Mouse (Mus musculus) intestine, postnatal 0 days (tissue): ENCODE results near the gene Mllt11. TPM values are rescaled to one million over a fixed set of nuclear protein-coding genes. Genes with fewer than 3 reads are reported as not detected.

ENCODE experiments used
- ATAC-seq: fragments of 200-750 bp; cut with Nextera tagmentation; 2 replicates; pipeline ENCODE4 v1.8.0; 2017; ENCODE audit warnings: mild to moderate bottlenecking, moderate TSS enrichment, moderate library complexity
- H3K27ac ChIP-seq: fragments of 300-500 bp; sonication (generic); 2 replicates; pipeline ENCODE4 v1.5.1; 2014; ENCODE audit warnings: mild to moderate bottlenecking, low read depth, low read length, moderate library complexity
- H3K27me3 ChIP-seq: fragments of 300-500 bp; sonication (generic); replicated peaks from 2 replicates; pipeline ENCODE4 v1.6.1; 2014; ENCODE audit warnings: low read length, mixed read lengths; ENCODE audit not compliant: control insufficient read depth, insufficient read depth
- H3K36me3 ChIP-seq: fragments of 300-500 bp; sonication (generic); 2 replicates; pipeline ENCODE4 v1.6.1; 2014; ENCODE audit warnings: mild to moderate bottlenecking, moderate library complexity; ENCODE audit not compliant: control insufficient read depth, insufficient read depth
- H3K4me1 ChIP-seq: fragments of 300-500 bp; sonication (generic); replicated peaks from 2 replicates; pipeline ENCODE4 v1.6.1; 2014; ENCODE audit warnings: antibody characterized with exemption, low read length, mixed read lengths; ENCODE audit not compliant: control insufficient read depth, insufficient read depth
- H3K4me2 ChIP-seq: fragments of 300-500 bp; sonication (generic); replicated peaks from 2 replicates; pipeline ENCODE4 v1.6.1; 2014; ENCODE audit warnings: low read depth, mild to moderate bottlenecking, moderate library complexity
- H3K4me3 ChIP-seq: fragments of 300-500 bp; sonication (generic); 2 replicates; pipeline ENCODE4 v1.5.1; 2014; ENCODE audit warnings: low read depth, low read length
- H3K9ac ChIP-seq: fragments of 300-500 bp; sonication (generic); 2 replicates; pipeline ENCODE4 v1.6.1; 2014; ENCODE audit warnings: mild to moderate bottlenecking, low read depth, low read length
- H3K9me3 ChIP-seq: fragments of 300-500 bp; sonication (generic); 2 replicates; pipeline ENCODE4 v1.6.1; 2016; ENCODE audit warnings: mixed run types; ENCODE audit not compliant: control insufficient read depth
- CTCF ChIP-seq: sonication (generic); IDR thresholded peaks from 2 replicates; pipeline ENCODE4 v1.5.1; 2016; ENCODE audit warnings: low read depth, mild to moderate bottlenecking, control low read depth, antibody characterized with exemption, moderate library complexity
- WGBS: fragments of 180-500 bp; shearing (Covaris S2); extraction: QIAGEN DNeasy Blood & Tissue Kit; methylation state at CpG from one replicate; pipeline ENCODE4 v1.1.7; 2014; 5-methylcytosine and 5-hydroxymethylcytosine counted together
- polyA plus RNA-seq: library from polyadenylated mRNA; unstranded; fragments of >200 nt; fragmentation: Nextera tagmentation; extraction: Ambion mirVana; gene quantifications from 2 replicates; pipeline ENCODE4 v1.2.1, GENCODE M21; 2015

Gene Mllt11
- polyA plus RNA-seq, 1 experiment from 2014 or later = 10.1 TPM

GRCm38 (mm10) chr3:95178948-95179347, 53.0 kb downstream of the Mllt11 start:
- 93% methylated on average over 5 of the region's 5 CpGs for WGBS
- no peak for ATAC-seq
- H3K4me2 ChIP-seq = no peak overlapping the region
- no peak for TF ChIP-seq CTCF
- no peak overlapping the region for H3K9ac ChIP-seq
- no peaks in the 10 kb centered on the region for H3K4me1 ChIP-seq
- peaks cover 14% of the 10 kb centered on the region; the same call in 1 of the 2 replicates for H3K36me3 ChIP-seq
- no peak overlapping the region for H3K4me3 ChIP-seq
- H3K27me3 ChIP-seq = peaks cover 2% of the 10 kb centered on the region; the same call in 1 of the 2 replicates
- no peak overlapping the region for H3K27ac ChIP-seq
- no peaks in the 10 kb centered on the region for H3K9me3 ChIP-seq

- peak; percentile 63; the same call in 1 of the 2 replicates for ATAC-seq
- Histone ChIP-seq H3K4me1 (no peaks in the 10 kb centered on the region), H3K27ac (no peak overlapping the region), H3K36me3 (peaks cover 5% of the 10 kb centered on the region; the same call in 1 of the 2 replicates), H3K27me3 (peaks cover 16% of the 10 kb centered on the region), H3K4me2 (no peak overlapping the region), H3K9ac (no peak overlapping the region), H3K4me3 (no peak overlapping the region), H3K9me3 (no peaks in the 10 kb centered on the region)
- TF ChIP-seq CTCF = no peak
- 42% methylated on average over 6 of the region's 6 CpGs for WGBS
Observed at GRCm38 (mm10) chr3:95177583-95177982, 54.4 kb downstream of the Mllt11 start.

- no peak for TF ChIP-seq CTCF
- Histone ChIP-seq H3K36me3 (no peaks in the 10 kb centered on the region; the same call in 1 of the 2 replicates), H3K9me3 (no peaks in the 10 kb centered on the region), H3K9ac (no peak overlapping the region), H3K27ac (no peak overlapping the region), H3K4me1 (no peaks in the 10 kb centered on the region), H3K27me3 (peaks cover 23% of the 10 kb centered on the region), H3K4me3 (no peak overlapping the region), H3K4me2 (no peak overlapping the region)
- 61% methylated on average over 3 of the region's 3 CpGs for WGBS
- ATAC-seq = no peak
Observed at GRCm38 (mm10) chr3:95176500-95176899, 55.5 kb downstream of the Mllt11 start.

GRCm38 (mm10) chr3:95174011-95174592, 57.9 kb downstream of the Mllt11 start:
- Histone ChIP-seq H3K4me2 (peak overlapping the region; percentile 75), H3K4me1 (no peaks in the 10 kb centered on the region), H3K27me3 (peaks cover 23% of the 10 kb centered on the region), H3K4me3 (peak overlapping the region; percentile 37), H3K27ac (no peak overlapping the region), H3K9ac (peak overlapping the region; percentile 40; the same call in 1 of the 2 replicates), H3K9me3 (no peaks in the 10 kb centered on the region), H3K36me3 (peaks cover 15% of the 10 kb centered on the region; the same call in 1 of the 2 replicates)
- WGBS = 10% methylated on average over 16 of the region's 16 CpGs
- TF ChIP-seq CTCF = peak; percentile 92
- ATAC-seq = no peak

GRCm38 (mm10) chr3:95173256-95173949, 58.6 kb downstream of the Mllt11 start:
- WGBS = 22% methylated on average over 51 of the region's 58 CpGs
- Histone ChIP-seq H3K4me3 (peak overlapping the region; percentile 37), H3K9me3 (no peaks in the 10 kb centered on the region), H3K4me2 (peak overlapping the region; percentile 75), H3K4me1 (no peaks in the 10 kb centered on the region), H3K27me3 (peaks cover 23% of the 10 kb centered on the region), H3K36me3 (peaks cover 21% of the 10 kb centered on the region; the same call in 1 of the 2 replicates), H3K27ac (no peak overlapping the region; the same call in 1 of the 2 replicates), H3K9ac (peak overlapping the region; percentile 40; the same call in 1 of the 2 replicates)
- no peak for TF ChIP-seq CTCF
- no peak for ATAC-seq

GRCm38 (mm10) chr3:95172526-95173255, 59.3 kb downstream of the Mllt11 start:
- Histone ChIP-seq H3K9me3 (no peaks in the 10 kb centered on the region), H3K36me3 (peaks cover 25% of the 10 kb centered on the region; the same call in 1 of the 2 replicates), H3K4me1 (no peaks in the 10 kb centered on the region), H3K4me2 (peak overlapping the region; percentile 75), H3K9ac (no peak overlapping the region), H3K27me3 (peaks cover 23% of the 10 kb centered on the region), H3K27ac (no peak overlapping the region; the same call in 1 of the 2 replicates), H3K4me3 (peak overlapping the region; percentile 37)
- no peak for TF ChIP-seq CTCF
- WGBS = 33% methylated on average over 79 of the region's 84 CpGs
- ATAC-seq = no peak
